ENCODE assay signal across 8 mouse cellular contexts in genomic region chr2:13572101-13572553, GRCm38 (mm10). TPM values are rescaled to one million over a fixed set of nuclear protein-coding genes. Genes with fewer than 3 reads are reported as not detected.
DNase-seq lines count a peak whose midpoint lies in the region; ATAC-seq lines count a peak whose summit lies in the region.

No protein-coding gene starts in this region.

- DNase-seq in kidney, postnatal 10 days: peak; percentile 12
- no peak for DNase-seq in kidney, postnatal 14 days
- peak; percentile 18 for DNase-seq in embryonic facial prominence, embryonic 10.5 days (ENCODE audit: low spot score)
- DNase-seq in hindbrain, embryonic 14.5 days (ENCODE audit: low spot score): no peak
- peak; percentile 61 for DNase-seq in neural tube, embryonic 11.5 days (ENCODE audit: low spot score)
- no peak for DNase-seq in frontal cortex, postnatal 36 days (ENCODE audit: low spot score in 2 of 2)
- no peak for DNase-seq in cerebellum, postnatal 4 days (ENCODE audit: low spot score in 2 of 2)
- no peak for DNase-seq in B cell, adult 2 months

- H3K9ac ChIP-seq in hindbrain, embryonic 14.5 days: no peak overlapping the region
- peak overlapping the region; percentile 97; the same call in 1 of the 2 replicates for H3K9ac ChIP-seq in neural tube, embryonic 11.5 days (ENCODE audit: low read length)

- WGBS in embryonic facial prominence, embryonic 10.5 days: 14% methylated on average over 4 of the region's 4 CpGs
- WGBS in hindbrain, embryonic 14.5 days: 1% methylated on average over 4 of the region's 4 CpGs
- WGBS in neural tube, embryonic 11.5 days: 12% methylated on average over 4 of the region's 4 CpGs

- H3K4me2 ChIP-seq in hindbrain, embryonic 14.5 days (replicated peaks): peak overlapping the region; percentile 85
- H3K4me2 ChIP-seq in neural tube, embryonic 11.5 days (ENCODE audit: low read depth): peak overlapping the region; percentile 79

- ATAC-seq in hindbrain, embryonic 14.5 days (ENCODE audit: low FRiP score): no peak
- peak; percentile 6; the same call in 1 of the 2 replicates for ATAC-seq in neural tube, embryonic 11.5 days (ENCODE audit: insufficient read depth, low FRiP score, low TSS enrichment)

- peak overlapping the region; percentile 94 for H3K27ac ChIP-seq in embryonic facial prominence, embryonic 10.5 days (replicated peaks)
- H3K27ac ChIP-seq in hindbrain, embryonic 14.5 days: peak overlapping the region; percentile 91
- peak overlapping the region; percentile 98 for H3K27ac ChIP-seq in neural tube, embryonic 11.5 days (ENCODE audit: low read depth, low read length)

- H3K4me3 ChIP-seq in embryonic facial prominence, embryonic 10.5 days: peak overlapping the region; percentile 83; the same call in 1 of the 2 replicates
- no peak overlapping the region for H3K4me3 ChIP-seq in hindbrain, embryonic 14.5 days (replicated peaks; ENCODE audit: low read length)
- no peak overlapping the region for H3K4me3 ChIP-seq in neural tube, embryonic 11.5 days (ENCODE audit: low read depth, low read length)

- no peaks in the 10 kb centered on the region for H3K9me3 ChIP-seq in embryonic facial prominence, embryonic 10.5 days
- H3K9me3 ChIP-seq in hindbrain, embryonic 14.5 days (ENCODE audit: control insufficient read depth, low read length): no peaks in the 10 kb centered on the region
- H3K9me3 ChIP-seq in neural tube, embryonic 11.5 days (ENCODE audit: control insufficient read depth, low read length): no peaks in the 10 kb centered on the region

- peaks cover 12% of the 10 kb centered on the region for H3K36me3 ChIP-seq in embryonic facial prominence, embryonic 10.5 days (replicated peaks)
- peaks cover 3% of the 10 kb centered on the region; the same call in 1 of the 2 replicates for H3K36me3 ChIP-seq in hindbrain, embryonic 14.5 days (replicated peaks; ENCODE audit: control insufficient read depth, insufficient read depth)
- H3K36me3 ChIP-seq in neural tube, embryonic 11.5 days (ENCODE audit: control insufficient read depth, insufficient read depth, low read length): 0 out of 2 replicates have a peak, but pooled peaks cover 2% of the 10 kb centered on the region

- peaks cover 31% of the 10 kb centered on the region for H3K4me1 ChIP-seq in embryonic facial prominence, embryonic 10.5 days
- H3K4me1 ChIP-seq in hindbrain, embryonic 14.5 days (replicated peaks; ENCODE audit: control insufficient read depth, insufficient read depth, low read length): peaks cover 18% of the 10 kb centered on the region; the same call in 1 of the 2 replicates
- H3K4me1 ChIP-seq in neural tube, embryonic 11.5 days (ENCODE audit: control insufficient read depth, insufficient read depth, low read length): peaks cover 11% of the 10 kb centered on the region

- peaks cover 12% of the 10 kb centered on the region; the same call in 1 of the 2 replicates for H3K27me3 ChIP-seq in embryonic facial prominence, embryonic 10.5 days (replicated peaks; ENCODE audit: low read depth, poor library complexity, severe bottlenecking)
- H3K27me3 ChIP-seq in hindbrain, embryonic 14.5 days (ENCODE audit: control insufficient read depth, insufficient read depth, low read length): no peaks in the 10 kb centered on the region
- H3K27me3 ChIP-seq in neural tube, embryonic 11.5 days (ENCODE audit: control insufficient read depth, insufficient read depth, low read length): no peaks in the 10 kb centered on the region

RNA-seq across cellular contexts. Expression of gene Vim, which starts 1.6 kb away (rescaled TPM):
- polyA plus RNA-seq in embryonic facial prominence, embryonic 10.5 days (2016; fragmentation: Nextera tagmentation; extraction: Ambion mirVana): 433 and 466 TPM in 2 replicates
- polyA plus RNA-seq in hindbrain, embryonic 14.5 days (2014; fragmentation: Nextera tagmentation; extraction: Ambion mirVana): 448 TPM in 2 replicates
- 1,210 and 1,219 TPM in 2 replicates for polyA plus RNA-seq in neural tube, embryonic 11.5 days (2014; fragmentation: Nextera tagmentation; extraction: Ambion mirVana)

RNA-seq across cellular contexts. Expression of gene Trdmt1, which starts 27.7 kb away (rescaled TPM):
- polyA plus RNA-seq in embryonic facial prominence, embryonic 10.5 days (2016; fragmentation: Nextera tagmentation; extraction: Ambion mirVana): 7.5 TPM in 2 replicates
- 8.2 and 11.7 TPM in 2 replicates for polyA plus RNA-seq in hindbrain, embryonic 14.5 days (2014; fragmentation: Nextera tagmentation; extraction: Ambion mirVana)
- polyA plus RNA-seq in neural tube, embryonic 11.5 days (2014; fragmentation: Nextera tagmentation; extraction: Ambion mirVana): 7.2 and 9.3 TPM in 2 replicates

Comparison
In these comparisons a context has a peak if more than half of its experiments do, and no peak if none do; other contexts are left out.
1. DNase-seq: peak in kidney, postnatal 10 days (single experiment), embryonic facial prominence, embryonic 10.5 days (single experiment) and neural tube, embryonic 11.5 days (single experiment); none in kidney, postnatal 14 days (single experiment), hindbrain, embryonic 14.5 days (single experiment), frontal cortex, postnatal 36 days (0 of 2), cerebellum, postnatal 4 days (0 of 2) and B cell, adult 2 months (0 of 2).
2. Peak in every context shown above with its lines, with median percentiles within 50 percentile points of each other: H3K27ac ChIP-seq.